Comparison of ENCODE assay signal across 24 mouse cellular contexts in the genomic region with DNA sequence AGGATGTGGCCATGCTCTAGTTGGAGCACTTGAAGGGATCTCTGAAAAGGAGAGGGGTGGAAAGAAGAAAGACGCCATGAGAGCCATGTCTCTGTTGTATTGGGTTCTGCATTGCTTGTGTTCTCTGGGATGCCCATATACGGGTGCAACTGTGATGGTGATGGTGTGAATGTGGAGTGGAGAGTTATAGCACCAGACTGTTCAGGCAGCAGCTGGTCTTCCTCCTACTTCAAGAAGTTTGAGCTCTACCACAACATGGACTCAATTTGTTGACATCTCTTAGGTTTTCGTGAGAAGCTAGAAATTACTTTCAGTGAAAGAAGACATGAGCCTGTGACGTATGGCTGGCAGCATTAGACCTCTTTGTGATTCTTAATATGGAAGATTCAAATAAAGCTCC. TPM values are rescaled to one million over a fixed set of nuclear protein-coding genes. Genes with fewer than 3 reads are reported as not detected.
DNase-seq lines count a peak whose midpoint lies in the region; ATAC-seq lines count a peak whose summit lies in the region.
"Had no signal": no experiment of that assay in that cellular context is flagged by ENCODE, and none has a peak within 500 bp of the region (broad histone marks: within the 10 kb centered on the region; RNA-seq: fewer than 3 reads in every experiment).

No protein-coding gene starts in this region.

- H3K4me1 ChIP-seq in limb, embryonic 10.5 days, result 0 out of 2 replicates have a peak, but pooled peaks cover under 1% of the 10 kb centered on the region

- intact Hi-C loops in heart, postnatal 14 days (cut with DNase I), result no loop called here

- no peaks in the 10 kb centered on the region for H3K36me3 ChIP-seq in limb, embryonic 10.5 days
- H3K36me3 ChIP-seq: G1E had no signal

- ATAC-seq in frontal cortex, adult (ENCODE audit: low TSS enrichment), result peak; percentile 89
- ATAC-seq: activated CD4-positive, CD25-positive, alpha-beta regulatory T cell, adult 4 months; CD4-positive, CD25-positive, alpha-beta regulatory T cell, adult 4 months; Patski had no signal

- no peaks in the 10 kb centered on the region for H3K27me3 ChIP-seq in limb, embryonic 10.5 days (ENCODE audit: low read depth, poor library complexity, severe bottlenecking)
- H3K27me3 ChIP-seq: CH12.LX had no signal

- H3K9me3 ChIP-seq in limb, embryonic 10.5 days (replicated peaks), result no peaks in the 10 kb centered on the region
- H3K9me3 ChIP-seq: G1E had no signal

- H3K27ac ChIP-seq in limb, embryonic 10.5 days, result no peak overlapping the region

- DNase-seq in frontal cortex, postnatal 10 days (ENCODE audit: low spot score in 2 of 2), result no peak
- DNase-seq in heart, adult 11 months, result peak; percentile 49
- DNase-seq in heart, postnatal 14 days, result no peak
- DNase-seq in right cerebral cortex, adult 18-20 months, result peak; percentile 10
- no peak for DNase-seq in right cerebral cortex, postnatal 10 days (ENCODE audit: low spot score in 2 of 2)
- peak; percentile 47 for DNase-seq in brain, adult 2 months (ENCODE audit: low read depth, low spot score)
- DNase-seq in limb, embryonic 10.5 days (ENCODE audit: low spot score), result no peak
- DNase-seq: adrenal gland, adult 2 months; adrenal gland, adult 8-10 months; adrenal gland, postnatal 10 days; adrenal gland, postnatal 14 days; adrenal gland, postnatal 25 days; adrenal gland, postnatal 36 days; B cell, adult 2 months; cerebellum, adult 11 months; cerebellum, adult 11-12 months; cerebellum, adult 18-20 months had no signal

- no peak overlapping the region for H3K4me3 ChIP-seq in limb, embryonic 10.5 days

- WGBS in limb, embryonic 10.5 days, result 95% methylated on average over 4 of the region's 4 CpGs

RNA-seq across cellular contexts. Expression of a gene that starts 44.8 kb away (rescaled TPM):
- total RNA-seq in heart, postnatal 14 days (2021), result under 1 TPM; 0.56 to 0.62 TPM
- polyA plus RNA-seq in limb, embryonic 10.5 days (2016; fragmentation: Nextera tagmentation; extraction: Ambion mirVana), result 5.6 and 5.8 TPM in 2 replicates
- total RNA-seq: CH12.LX, MEL had no signal
- polyA plus RNA-seq: activated CD4-positive, CD25-positive, alpha-beta regulatory T cell, adult 4 months; CD4-positive, CD25-positive, alpha-beta regulatory T cell, adult 4 months; G1E had no signal

Comparison
In these comparisons a context has a peak if more than half of its experiments do, and no peak if none do; other contexts are left out.
1. DNase-seq: peak in heart, adult 11 months (single experiment), right cerebral cortex, adult 18-20 months (single experiment) and brain, adult 2 months (single experiment); none in frontal cortex, postnatal 10 days (0 of 2), heart, postnatal 14 days (0 of 2), right cerebral cortex, postnatal 10 days (0 of 2) and limb, embryonic 10.5 days (single experiment).